Mouse (Mus musculus): ENCODE results near the gene Dhx57. TPM values are rescaled to one million over a fixed set of nuclear protein-coding genes. Genes with fewer than 3 reads are reported as not detected.
"Not testable (repeated sequence)": the region's sequence is repeated elsewhere in the genome, so short reads cannot be mapped to it uniquely, and the experiment has no call there.

Gene Dhx57
- polyA plus RNA-seq, 1 experiment from 2014 or later = 9.3 TPM

DNA sequence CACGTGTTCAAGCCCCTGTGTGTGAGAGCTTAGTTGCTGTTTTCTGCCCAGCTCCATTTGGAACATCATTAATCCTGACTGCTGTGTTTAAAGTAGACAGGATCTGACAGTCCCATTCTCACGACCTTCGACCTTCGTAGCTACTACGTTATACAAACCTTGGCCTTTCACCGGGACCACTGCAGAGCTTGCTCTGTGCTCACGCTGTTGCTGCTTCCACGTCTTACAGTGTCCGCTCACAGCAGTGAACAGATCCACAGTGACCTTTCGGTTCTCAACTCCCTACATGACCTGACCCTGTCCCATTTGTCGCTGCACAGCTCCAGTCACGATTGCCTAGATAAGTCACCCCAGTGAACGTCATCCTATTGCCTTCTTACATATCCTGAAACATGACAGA, 47.2 kb downstream of the Dhx57 start:
- Histone ChIP-seq H3K27ac (ENCODE audit: low read depth, low read length) (peak overlapping the region; percentile 32; the same call in 1 of the 2 replicates), H3K36me3 (ENCODE audit: control insufficient read depth, insufficient read depth, low read length) (peaks cover 33% of the 10 kb centered on the region)

DNA sequence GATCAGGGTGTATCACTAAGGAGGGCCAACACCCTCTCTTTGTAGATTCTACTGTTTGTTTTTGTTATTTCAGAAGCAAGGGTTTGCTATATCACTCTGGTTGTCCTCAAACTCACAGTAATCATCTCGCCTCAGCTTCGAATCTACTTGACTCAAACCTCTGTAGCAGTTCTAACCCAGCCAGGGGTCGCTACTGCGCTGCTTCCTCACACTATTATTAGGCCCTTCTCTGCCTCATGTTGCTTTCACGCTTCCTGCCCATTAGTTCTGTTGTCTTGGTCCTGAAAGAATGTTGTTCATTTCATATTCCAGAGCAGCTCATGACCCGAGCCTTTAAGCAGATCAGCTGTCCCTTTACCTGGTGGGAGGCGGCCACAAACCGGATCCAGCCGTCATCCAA, 48.7 kb downstream of the Dhx57 start:
- peaks cover 33% of the 10 kb centered on the region for H3K36me3 ChIP-seq (ENCODE audit: control insufficient read depth, insufficient read depth, low read length)
- H3K4me3 ChIP-seq (ENCODE audit: low read depth, low read length) = no peak overlapping the region
- ATAC-seq (replicated peaks; ENCODE audit: low FRiP score) (no peak), DNase-seq (ENCODE audit: low spot score) (no peak)
- H3K27me3 ChIP-seq (replicated peaks; ENCODE audit: control insufficient read depth, insufficient read depth, low read length) = no peaks in the 10 kb centered on the region
- no peak overlapping the region for H3K4me2 ChIP-seq
- H3K9ac ChIP-seq (ENCODE audit: low read depth, low read length) = no peak overlapping the region
- H3K9me3 ChIP-seq (ENCODE audit: control insufficient read depth, low read length) = no peaks in the 10 kb centered on the region
- no peaks in the 10 kb centered on the region; the same call in 1 of the 2 replicates for H3K4me1 ChIP-seq (replicated peaks; ENCODE audit: control insufficient read depth, insufficient read depth, low read length)
- H3K27ac ChIP-seq (ENCODE audit: low read depth, low read length) = no peak overlapping the region
- WGBS = 85% methylated on average over 9 of the region's 9 CpGs

More for the DNA sequence above, 47.2 kb downstream of the Dhx57 start:
- H3K27me3 ChIP-seq (replicated peaks; ENCODE audit: control insufficient read depth, insufficient read depth, low read length) = no peaks in the 10 kb centered on the region
- ATAC-seq (replicated peaks; ENCODE audit: low FRiP score) = peak; percentile 58
- no peaks in the 10 kb centered on the region for H3K9me3 ChIP-seq (ENCODE audit: control insufficient read depth, low read length)
- H3K4me3 ChIP-seq (ENCODE audit: low read depth, low read length) = no peak overlapping the region
- no peak overlapping the region for H3K4me2 ChIP-seq
- no peaks in the 10 kb centered on the region; the same call in 1 of the 2 replicates for H3K4me1 ChIP-seq (replicated peaks; ENCODE audit: control insufficient read depth, insufficient read depth, low read length)
- H3K9ac ChIP-seq (ENCODE audit: low read depth, low read length) = no peak overlapping the region
- 53% methylated on average over 13 of the region's 13 CpGs for WGBS
- DNase-seq (ENCODE audit: low spot score) = no peak

DNA sequence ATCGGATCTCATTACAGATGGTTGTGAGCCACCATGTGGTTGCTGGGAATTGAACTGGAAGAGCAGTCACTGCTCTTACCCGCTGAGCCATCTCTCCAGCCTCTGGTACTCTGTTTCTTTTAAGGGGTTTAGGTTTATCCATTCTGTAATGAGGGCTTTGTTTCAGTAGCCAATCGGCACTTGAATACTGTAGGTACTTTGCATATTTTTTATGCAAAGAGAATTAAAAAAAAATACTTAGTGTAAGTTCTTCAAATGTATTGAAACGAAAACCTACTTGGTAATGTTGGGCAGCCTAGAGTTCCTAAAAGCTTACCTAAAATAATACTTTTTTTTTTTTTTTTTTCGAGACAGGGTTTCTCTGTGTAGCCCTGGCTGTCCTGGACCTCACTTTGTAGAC, 52.8 kb downstream of the Dhx57 start:
- DNase-seq (ENCODE audit: low spot score) = no peak
- Histone ChIP-seq H3K4me3 (ENCODE audit: low read depth, low read length) (no peak overlapping the region), H3K36me3 (ENCODE audit: control insufficient read depth, insufficient read depth, low read length) (peaks cover 17% of the 10 kb centered on the region), H3K9ac (ENCODE audit: low read depth, low read length) (no peak overlapping the region), H3K4me2 (no peak overlapping the region), H3K27me3 (replicated peaks; ENCODE audit: control insufficient read depth, insufficient read depth, low read length) (no peaks in the 10 kb centered on the region), H3K9me3 (ENCODE audit: control insufficient read depth, low read length) (no peaks in the 10 kb centered on the region), H3K4me1 (replicated peaks; ENCODE audit: control insufficient read depth, insufficient read depth, low read length) (no peaks in the 10 kb centered on the region), H3K27ac (ENCODE audit: low read depth, low read length) (no peak overlapping the region)
- 87% methylated on average over 5 of the region's 5 CpGs for WGBS
- no peak for ATAC-seq (replicated peaks; ENCODE audit: low FRiP score)

DNA sequence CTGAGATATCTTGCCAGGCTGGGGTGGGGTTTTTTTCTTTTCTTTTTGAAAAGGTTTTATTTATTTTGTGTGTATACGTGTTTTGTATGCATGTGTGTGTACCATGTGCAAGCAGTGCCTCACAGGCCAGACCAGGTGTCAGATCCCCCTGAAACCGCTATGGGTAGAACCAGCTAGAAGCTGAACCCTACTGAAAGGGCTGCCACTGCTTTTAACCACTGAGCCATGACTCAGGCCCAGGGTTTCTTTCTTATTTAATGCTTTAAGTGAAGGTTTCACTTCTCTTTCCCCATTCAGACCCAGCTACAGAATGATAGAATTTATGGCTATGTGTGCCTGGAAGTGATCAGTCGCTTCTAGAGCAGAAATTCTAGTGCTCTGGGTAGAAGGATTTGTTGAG, 53.5 kb downstream of the Dhx57 start:
- 83% methylated on average over 3 of the region's 3 CpGs for WGBS
- DNase-seq (ENCODE audit: low spot score) (no peak), ATAC-seq (replicated peaks; ENCODE audit: low FRiP score) (no peak)
- no peaks in the 10 kb centered on the region for H3K4me1 ChIP-seq (replicated peaks; ENCODE audit: control insufficient read depth, insufficient read depth, low read length)
- H3K27me3 ChIP-seq (replicated peaks; ENCODE audit: control insufficient read depth, insufficient read depth, low read length) = no peaks in the 10 kb centered on the region
- H3K27ac ChIP-seq (ENCODE audit: low read depth, low read length) = no peak overlapping the region
- H3K9ac ChIP-seq (ENCODE audit: low read depth, low read length) = no peak overlapping the region
- no peak overlapping the region for H3K4me3 ChIP-seq (ENCODE audit: low read depth, low read length)
- H3K4me2 ChIP-seq = no peak overlapping the region
- peaks cover 17% of the 10 kb centered on the region for H3K36me3 ChIP-seq (ENCODE audit: control insufficient read depth, insufficient read depth, low read length)
- H3K9me3 ChIP-seq (ENCODE audit: control insufficient read depth, low read length) = no peaks in the 10 kb centered on the region

DNA sequence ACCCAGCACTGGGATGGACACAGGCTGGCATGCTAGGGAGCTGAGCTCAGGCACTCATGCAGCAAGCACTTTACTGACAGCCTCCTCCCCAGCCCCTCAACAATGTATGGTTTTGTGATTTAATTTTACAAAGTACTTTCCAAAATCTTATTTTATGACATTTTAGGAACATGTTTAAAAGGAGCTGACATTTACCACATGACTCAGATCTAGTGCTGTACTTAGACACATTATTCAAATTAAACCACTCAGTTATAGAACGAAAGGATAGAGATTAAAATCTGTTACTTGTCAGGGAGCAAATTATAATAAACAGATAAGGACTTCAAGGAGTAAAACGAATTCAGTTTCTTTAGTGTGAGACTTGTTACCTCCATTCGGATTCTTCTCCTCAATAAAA, 54.8 kb downstream of the Dhx57 start:
- Histone ChIP-seq H3K27ac (ENCODE audit: low read depth, low read length) (no peak overlapping the region), H3K27me3 (replicated peaks; ENCODE audit: control insufficient read depth, insufficient read depth, low read length) (no peaks in the 10 kb centered on the region), H3K9me3 (ENCODE audit: control insufficient read depth, low read length) (no peaks in the 10 kb centered on the region), H3K4me3 (ENCODE audit: low read depth, low read length) (no peak overlapping the region), H3K4me1 (replicated peaks; ENCODE audit: control insufficient read depth, insufficient read depth, low read length) (no peaks in the 10 kb centered on the region), H3K36me3 (ENCODE audit: control insufficient read depth, insufficient read depth, low read length) (peaks cover 12% of the 10 kb centered on the region), H3K4me2 (no peak overlapping the region), H3K9ac (ENCODE audit: low read depth, low read length) (no peak overlapping the region)
- WGBS = 77% methylated on average over 3 of the region's 3 CpGs
- ATAC-seq (replicated peaks; ENCODE audit: low FRiP score) (no peak), DNase-seq (ENCODE audit: low spot score) (no peak)

DNA sequence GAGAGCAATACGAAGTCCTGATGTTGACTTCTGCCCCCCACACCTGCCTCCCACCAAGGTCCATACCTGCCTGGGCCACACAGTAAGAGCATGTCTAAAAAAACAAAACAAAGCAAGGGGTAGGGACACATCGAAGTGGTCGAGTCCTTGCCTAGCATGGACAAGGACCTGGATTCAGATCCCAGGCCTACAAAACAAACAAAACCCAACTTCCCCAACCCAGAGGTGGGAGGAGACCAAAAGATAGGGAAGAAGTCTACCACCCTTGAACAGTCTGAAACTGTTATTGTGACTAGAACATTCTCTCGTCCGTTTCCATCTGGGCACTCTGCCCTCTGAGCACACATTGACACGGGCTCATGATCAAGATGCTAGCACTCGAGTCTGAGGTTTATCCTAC, 55.9 kb downstream of the Dhx57 start:
- Histone ChIP-seq H3K4me1 (replicated peaks; ENCODE audit: control insufficient read depth, insufficient read depth, low read length) (no peaks in the 10 kb centered on the region), H3K4me3 (ENCODE audit: low read depth, low read length) (no peak overlapping the region), H3K4me2 (no peak overlapping the region), H3K27ac (ENCODE audit: low read depth, low read length) (no peak overlapping the region), H3K9me3 (ENCODE audit: control insufficient read depth, low read length) (no peaks in the 10 kb centered on the region), H3K27me3 (replicated peaks; ENCODE audit: control insufficient read depth, insufficient read depth, low read length) (no peaks in the 10 kb centered on the region), H3K9ac (ENCODE audit: low read depth, low read length) (no peak overlapping the region), H3K36me3 (ENCODE audit: control insufficient read depth, insufficient read depth, low read length) (peaks cover 3% of the 10 kb centered on the region)
- DNase-seq (ENCODE audit: low spot score) (no peak), ATAC-seq (replicated peaks; ENCODE audit: low FRiP score) (no peak)
- 82% methylated on average over 7 of the region's 7 CpGs for WGBS

DNA sequence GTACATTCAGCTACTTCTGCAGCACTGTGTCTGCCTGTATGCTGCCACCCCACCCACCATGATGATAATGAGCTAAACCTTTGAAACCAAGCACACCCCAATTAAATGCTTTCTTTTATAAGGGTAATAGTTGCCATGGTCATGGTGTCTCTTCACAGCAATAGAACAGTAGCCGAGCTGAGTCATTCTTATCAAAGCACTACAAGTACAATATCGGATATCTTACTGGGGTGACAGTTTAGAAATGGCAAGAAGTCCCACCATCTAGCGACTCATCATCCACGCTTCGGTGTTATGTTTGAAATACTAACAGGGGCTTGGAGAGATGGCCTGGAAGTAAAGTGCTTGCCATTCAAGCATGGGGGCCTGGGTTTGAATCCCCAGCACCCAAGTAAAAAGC, 56.4 kb downstream of the Dhx57 start:
- peaks cover 6% of the 10 kb centered on the region; the same call in 1 of the 2 replicates for H3K36me3 ChIP-seq (ENCODE audit: control insufficient read depth, insufficient read depth, low read length)
- no peak overlapping the region for H3K4me3 ChIP-seq (ENCODE audit: low read depth, low read length)
- H3K4me2 ChIP-seq = no peak overlapping the region
- ATAC-seq (replicated peaks; ENCODE audit: low FRiP score) = no peak
- H3K4me1 ChIP-seq (replicated peaks; ENCODE audit: control insufficient read depth, insufficient read depth, low read length) = no peaks in the 10 kb centered on the region
- no peak overlapping the region for H3K27ac ChIP-seq (ENCODE audit: low read depth, low read length)
- H3K27me3 ChIP-seq (replicated peaks; ENCODE audit: control insufficient read depth, insufficient read depth, low read length) = no peaks in the 10 kb centered on the region
- no peak for DNase-seq (ENCODE audit: low spot score)
- H3K9me3 ChIP-seq (ENCODE audit: control insufficient read depth, low read length) = no peaks in the 10 kb centered on the region
- 89% methylated on average over 5 of the region's 5 CpGs for WGBS
- no peak overlapping the region for H3K9ac ChIP-seq (ENCODE audit: low read depth, low read length)

DNA sequence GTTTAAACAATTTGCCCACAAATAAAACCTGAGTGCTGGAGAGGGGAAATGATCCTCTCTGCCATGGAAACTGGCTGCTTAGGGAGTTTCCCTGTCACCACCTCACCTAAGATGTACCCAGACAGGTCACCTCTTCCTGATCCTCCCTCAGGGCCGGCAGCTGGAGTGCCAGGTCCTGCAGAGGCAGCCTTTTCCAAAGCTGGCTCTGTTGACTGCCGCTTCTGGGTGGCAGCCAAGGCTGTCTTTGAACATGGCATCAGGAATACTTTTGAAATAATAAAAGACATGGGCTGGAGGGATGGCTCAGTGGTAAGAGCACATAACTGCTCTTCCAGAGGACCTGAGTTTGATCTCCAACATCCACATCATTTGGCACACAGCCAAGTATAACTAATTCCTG, 60.9 kb downstream of the Dhx57 start:
- H3K9me3 ChIP-seq (ENCODE audit: control insufficient read depth, low read length) = no peaks in the 10 kb centered on the region
- no peak overlapping the region for H3K27ac ChIP-seq (ENCODE audit: low read depth, low read length)
- no peak overlapping the region for H3K4me3 ChIP-seq (ENCODE audit: low read depth, low read length)
- DNase-seq (ENCODE audit: low spot score) (no peak), ATAC-seq (replicated peaks; ENCODE audit: low FRiP score) (no peak)
- 0 out of 2 replicates have a peak, but pooled peaks cover 3% of the 10 kb centered on the region for H3K4me1 ChIP-seq (replicated peaks; ENCODE audit: control insufficient read depth, insufficient read depth, low read length)
- H3K27me3 ChIP-seq (replicated peaks; ENCODE audit: control insufficient read depth, insufficient read depth, low read length) = no peaks in the 10 kb centered on the region
- H3K9ac ChIP-seq (ENCODE audit: low read depth, low read length) = no peak overlapping the region
- WGBS = 72% methylated on average over 2 of the region's 2 CpGs
- no peak overlapping the region for H3K4me2 ChIP-seq
- peaks cover 6% of the 10 kb centered on the region; the same call in 1 of the 2 replicates for H3K36me3 ChIP-seq (ENCODE audit: control insufficient read depth, insufficient read depth, low read length)

DNA sequence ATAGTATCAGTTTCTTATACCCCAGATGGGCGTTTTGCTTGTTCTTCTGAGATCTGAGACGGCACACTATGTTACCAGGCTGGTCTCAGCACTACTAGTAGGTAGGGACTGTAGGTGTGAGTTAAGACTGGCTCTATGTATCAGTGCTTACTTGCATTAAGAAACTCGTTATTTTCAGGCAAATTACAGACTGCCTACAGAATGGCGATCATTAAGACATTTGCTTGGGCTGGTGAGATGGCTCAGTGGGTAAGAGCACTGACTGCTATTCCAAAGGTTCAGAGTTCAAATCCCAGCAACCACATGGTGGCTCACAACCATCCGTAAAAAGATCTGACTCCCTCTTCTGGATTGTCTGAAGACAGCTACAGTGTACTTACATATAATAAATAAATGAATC, 65.1 kb downstream of the Dhx57 start:
- not testable (repeated sequence) for H3K4me1 ChIP-seq (replicated peaks; ENCODE audit: control insufficient read depth, insufficient read depth, low read length); H3K9me3 ChIP-seq (ENCODE audit: control insufficient read depth, low read length); H3K27me3 ChIP-seq (replicated peaks; ENCODE audit: control insufficient read depth, insufficient read depth, low read length); H3K36me3 ChIP-seq (ENCODE audit: control insufficient read depth, insufficient read depth, low read length); DNase-seq (ENCODE audit: low spot score)
- peak; percentile 44 for ATAC-seq (replicated peaks; ENCODE audit: low FRiP score)
- Histone ChIP-seq H3K9ac (ENCODE audit: low read depth, low read length) (peak overlapping the region; percentile 84), H3K4me3 (ENCODE audit: low read depth, low read length) (peak overlapping the region; percentile 67), H3K4me2 (peak overlapping the region; percentile 80), H3K27ac (ENCODE audit: low read depth, low read length) (peak overlapping the region; percentile 90)
- WGBS = 37% methylated on average over 4 of the region's 5 CpGs

Measured in liver, embryonic 11.5 days (tissue).